Mouse (Mus musculus) midbrain, postnatal 0 days (tissue): ENCODE measurements at regions not wholly inside any gene's neighbourhood (a gene's known extent, or its start where the extent isn't known, plus 50 kb on each side); places are given as distances from the start of the nearest gene placed in this dataset.

Source experiments
- ATAC-seq: fragments of 200-750 bp; cut with Nextera tagmentation; 2 replicates; pipeline ENCODE4 v1.8.0; 2017; ENCODE audit warnings: moderate number of reproducible peaks, mild to moderate bottlenecking, moderate TSS enrichment, moderate library complexity; ENCODE audit not compliant: low FRiP score
- DNase-seq: peaks from one replicate; pipeline ENCODE4 v3.0.0-alpha.2; 2015; ENCODE audit warnings: low spot score
- H3K27ac ChIP-seq: fragments of 300-500 bp; sonication (generic); 2 replicates; pipeline ENCODE4 v1.5.1; 2014; ENCODE audit warnings: low read depth, mild to moderate bottlenecking, low read length, mixed read lengths
- H3K27me3 ChIP-seq: fragments of 300-500 bp; sonication (generic); 2 replicates; pipeline ENCODE4 v1.6.1; 2014; ENCODE audit warnings: low read length, control low read depth, mixed read lengths; ENCODE audit not compliant: insufficient read depth
- H3K36me3 ChIP-seq: fragments of 300-500 bp; sonication (generic); 2 replicates; pipeline ENCODE4 v1.6.1; 2014; ENCODE audit warnings: low read length, control low read depth, mixed read lengths; ENCODE audit not compliant: insufficient read depth
- H3K4me1 ChIP-seq: fragments of 300-500 bp; sonication (generic); 2 replicates; pipeline ENCODE4 v1.6.1; 2014; ENCODE audit warnings: mild to moderate bottlenecking, control low read depth, antibody characterized with exemption, low read length, mixed read lengths; ENCODE audit not compliant: insufficient read depth
- H3K4me2 ChIP-seq: fragments of 300-500 bp; sonication (generic); 2 replicates; pipeline ENCODE4 v1.6.1; 2014; ENCODE audit warnings: low read depth, mild to moderate bottlenecking, low read length, mixed read lengths; ENCODE audit not compliant: poor library complexity, severe bottlenecking
- H3K4me3 ChIP-seq: fragments of 300-500 bp; sonication (generic); 2 replicates; pipeline ENCODE4 v1.5.1; 2014; ENCODE audit warnings: low read depth, mild to moderate bottlenecking, low read length, moderate library complexity
- H3K9ac ChIP-seq: fragments of 300-500 bp; sonication (generic); replicated peaks from 2 replicates; pipeline ENCODE4 v1.6.1; 2014; ENCODE audit warnings: mild to moderate bottlenecking, low read length, moderate library complexity, mixed read lengths; ENCODE audit not compliant: poor library complexity, severe bottlenecking
- H3K9me3 ChIP-seq: fragments of 300-500 bp; sonication (generic); 2 replicates; pipeline ENCODE4 v1.6.1; 2016; ENCODE audit warnings: low read length, control low read depth
- CTCF ChIP-seq: IDR thresholded peaks from 2 replicates; pipeline ENCODE4 v1.5.1; 2016; ENCODE audit warnings: antibody characterized with exemption, mild to moderate bottlenecking
- WGBS: fragments of 180-500 bp; shearing (Covaris S2); extraction: QIAGEN DNeasy Blood & Tissue Kit; methylation state at CpG from one replicate; pipeline ENCODE4 v1.1.7; 2014; 5-methylcytosine and 5-hydroxymethylcytosine counted together

GRCm38 (mm10) chr16:52534601-52535000, 80.7 kb upstream of the Alcam start:
- no peak overlapping the region for H3K9ac ChIP-seq
- no peak overlapping the region for H3K4me3 ChIP-seq
- 89% methylated on average over 1 of the region's 1 CpGs for WGBS
- no peak overlapping the region for H3K27ac ChIP-seq
- H3K27me3 ChIP-seq: no peaks in the 10 kb centered on the region
- no peaks in the 10 kb centered on the region for H3K4me1 ChIP-seq
- H3K9me3 ChIP-seq: no peaks in the 10 kb centered on the region
- ATAC-seq (no peak), DNase-seq (no peak)
- no peak overlapping the region for H3K4me2 ChIP-seq
- TF ChIP-seq CTCF: no peak
- no peaks in the 10 kb centered on the region for H3K36me3 ChIP-seq

GRCm38 (mm10) chr16:52532475-52533083, 78.7 kb upstream of the Alcam start:
- ATAC-seq (no peak), DNase-seq (peak; percentile 19)
- WGBS: 65% methylated on average over 1 of the region's 1 CpGs
- no peaks in the 10 kb centered on the region for H3K36me3 ChIP-seq
- no peaks in the 10 kb centered on the region for H3K4me1 ChIP-seq
- no peak overlapping the region for H3K9ac ChIP-seq
- no peak overlapping the region for H3K4me2 ChIP-seq
- H3K4me3 ChIP-seq: no peak overlapping the region
- H3K9me3 ChIP-seq: no peaks in the 10 kb centered on the region
- no peak overlapping the region for H3K27ac ChIP-seq
- H3K27me3 ChIP-seq: no peaks in the 10 kb centered on the region
- no peak for TF ChIP-seq CTCF

GRCm38 (mm10) chr16:52513546-52514409, 59.9 kb upstream of the Alcam start:
- TF ChIP-seq CTCF: no peak
- no peak overlapping the region for H3K9ac ChIP-seq
- H3K27me3 ChIP-seq: no peaks in the 10 kb centered on the region
- 88% methylated on average over 5 of the region's 5 CpGs for WGBS
- no peaks in the 10 kb centered on the region for H3K36me3 ChIP-seq
- no peaks in the 10 kb centered on the region for H3K4me1 ChIP-seq
- no peak for ATAC-seq
- no peak overlapping the region for H3K27ac ChIP-seq
- H3K9me3 ChIP-seq: no peaks in the 10 kb centered on the region
- no peak for DNase-seq
- no peak overlapping the region for H3K4me2 ChIP-seq
- no peak overlapping the region for H3K4me3 ChIP-seq

- DNase-seq: no peak
Measured at GRCm38 (mm10) chr16:52508633-52509379, 54.9 kb upstream of the Alcam start.

More at GRCm38 (mm10) chr16:52508633-52509379, 54.9 kb upstream of the Alcam start:
- WGBS: 72% methylated on average over 10 of the region's 10 CpGs
- Histone ChIP-seq H3K4me2 (no peak overlapping the region), H3K9me3 (no peaks in the 10 kb centered on the region), H3K4me3 (no peak overlapping the region), H3K9ac (no peak overlapping the region), H3K27ac (no peak overlapping the region), H3K27me3 (no peaks in the 10 kb centered on the region), H3K4me1 (no peaks in the 10 kb centered on the region), H3K36me3 (no peaks in the 10 kb centered on the region)
- TF ChIP-seq CTCF: no peak
- no peak for ATAC-seq
